Mouse (Mus musculus) lung, adult 2 months (tissue): ENCODE results near the gene Vgll2.

ENCODE experiments used
- CTCF ChIP-seq: fragments of 200-500 bp; IDR thresholded peaks from 2 replicates; pipeline ENCODE4 v1.5.1; 2011; ENCODE audit warnings: mild to moderate bottlenecking, low read length, control low read depth; ENCODE audit not compliant: insufficient read depth
- POLR2A ChIP-seq: fragments of 200-500 bp; IDR thresholded peaks from 2 replicates; pipeline ENCODE4 v1.6.1; 2011; ENCODE audit warnings: low read depth, mild to moderate bottlenecking, control low read depth, low read length, borderline replicate concordance; ENCODE audit errors: extremely low read depth

GRCm38 (mm10) chr10:52021736-52022394, 437 bp upstream of the Vgll2 start:
- TF ChIP-seq CTCF (no peak), POLR2A (no peak)
